Mouse (Mus musculus): ENCODE results near the gene Spink4. TPM values are rescaled to one million over a fixed set of nuclear protein-coding genes. Genes with fewer than 3 reads are reported as not detected.

Gene Spink4
- total RNA-seq (2021) = not detected
- long read RNA-seq, experiment 1, partial matches to known transcripts = 0 of 1 reads
- long read RNA-seq, experiment 1, other reads (novel, unspliced or antisense) = 1 of 1 reads
- long read RNA-seq, experiment 2 = 0 reads

- DNase-seq = no peak
Observed at GRCm38 (mm10) chr4:40919785-40920184, at the start of gene Spink4. Gene Spink4, plus strand, starts transcription at chr4:40920052.

- DNase-seq = no peak
Observed at GRCm38 (mm10) chr4:40870206-40870605, 49.6 kb upstream of the Spink4 start.

GRCm38 (mm10) chr4:40872129-40872528 is 47.7 kb upstream of the Spink4 start:
- DNase-seq = no peak

GRCm38 (mm10) chr4:40873320-40873719 is 46.5 kb upstream of the Spink4 start:
- DNase-seq = no peak

GRCm38 (mm10) chr4:40874151-40874600 is 45.7 kb upstream of the Spink4 start:
- DNase-seq = peak; percentile 53

GRCm38 (mm10) chr4:40874794-40875552 is 44.9 kb upstream of the Spink4 start:
- DNase-seq = no peak

GRCm38 (mm10) chr4:40875842-40876241 is 44.0 kb upstream of the Spink4 start:
- no peak for DNase-seq

GRCm38 (mm10) chr4:40876814-40877371 is 43.0 kb upstream of the Spink4 start:
- peak; percentile 58 for DNase-seq

- DNase-seq = no peak
Observed at GRCm38 (mm10) chr4:40877528-40877927, 42.3 kb upstream of the Spink4 start.

- DNase-seq = no peak
Observed at GRCm38 (mm10) chr4:40883200-40883599, 36.7 kb upstream of the Spink4 start.

- no peak for DNase-seq
Observed at GRCm38 (mm10) chr4:40884282-40885165, 35.3 kb upstream of the Spink4 start.

- DNase-seq = no peak
Observed at GRCm38 (mm10) chr4:40885166-40885525, 34.7 kb upstream of the Spink4 start.

GRCm38 (mm10) chr4:40885883-40886282 is 34.0 kb upstream of the Spink4 start:
- no peak for DNase-seq

- no peak for DNase-seq
Observed at GRCm38 (mm10) chr4:40888839-40889238, 31.0 kb upstream of the Spink4 start.

- no peak for DNase-seq
Observed at GRCm38 (mm10) chr4:40889252-40889651, 30.6 kb upstream of the Spink4 start.

- DNase-seq = no peak
Observed at GRCm38 (mm10) chr4:40889983-40890382, 29.9 kb upstream of the Spink4 start.

GRCm38 (mm10) chr4:40891206-40891605 is 28.6 kb upstream of the Spink4 start:
- no peak for DNase-seq

GRCm38 (mm10) chr4:40895118-40895517 is 24.7 kb upstream of the Spink4 start:
- no peak for DNase-seq

- no peak for DNase-seq
Observed at GRCm38 (mm10) chr4:40895646-40896045, 24.2 kb upstream of the Spink4 start.

GRCm38 (mm10) chr4:40898476-40899044 is 21.3 kb upstream of the Spink4 start:
- DNase-seq = no peak

GRCm38 (mm10) chr4:40899264-40899663 is 20.6 kb upstream of the Spink4 start:
- no peak for DNase-seq

GRCm38 (mm10) chr4:40900071-40900470 is 19.8 kb upstream of the Spink4 start:
- no peak for DNase-seq

All from gastrocnemius, postnatal 10 days (tissue).